Mouse (Mus musculus): ENCODE data around the gene Lgals3. TPM values are rescaled to one million over a fixed set of nuclear protein-coding genes. Genes with fewer than 3 reads are reported as not detected.

The Lgals3 gene
- total RNA-seq, 1 experiment, result 36.9 TPM

- Histone ChIP-seq H3K9ac (ENCODE audit: insufficient read depth, low read depth, low read length, poor library complexity, severe bottlenecking) (no peak overlapping the region), H3K36me3 (ENCODE audit: control insufficient read depth, insufficient read depth, low read length, poor library complexity, severe bottlenecking) (no peaks in the 10 kb centered on the region; the same call in 1 of the 2 replicates), H3K4me1 (ENCODE audit: control insufficient read depth in 2 of 2, insufficient read depth in 2 of 2, low read length in 2 of 2, poor library complexity in 1 of 2) (0 out of 4 replicates have a peak, but pooled peaks cover 0 to 2% of the 10 kb centered on the region in 2 experiments), H3K27ac (ENCODE audit: insufficient read depth, low read depth, low read length, poor library complexity, severe bottlenecking) (no peak overlapping the region), H3K9me3 (ENCODE audit: control insufficient read depth, insufficient read depth, low read depth, low read length) (no peaks in the 10 kb centered on the region), H3K4me3 (ENCODE audit: insufficient read depth in 1 of 2, low read depth in 1 of 2, low read length in 2 of 2, poor library complexity in 1 of 2, severe bottlenecking in 1 of 2) (no peak overlapping the region)
- no peak for DNase-seq (ENCODE audit: low read depth, low spot score)
- TF ChIP-seq CHD2 (IDR thresholded peaks at IDR 0.05; ENCODE audit: low read depth, low read length) (no peak), ZNF384 (IDR thresholded peaks at IDR 0.05; ENCODE audit: low read depth, low read length) (no peak), MAFK (IDR thresholded peaks at IDR 0.05; ENCODE audit: insufficient read depth, low read depth, low read length) (no peak), HCFC1 (IDR thresholded peaks at IDR 0.05; ENCODE audit: borderline replicate concordance, insufficient read depth, low read length) (no peak), ZC3H11A (IDR thresholded peaks at IDR 0.05; ENCODE audit: borderline replicate concordance, low read depth, low read length) (no peak)
- in situ Hi-C loops (cut with MboI; ENCODE audit: low sequenced_read_pairs in 2 of 2, unreplicated experiment in 2 of 2), result no loop called here
Measured at GRCm38 (mm10) chr14:47327347-47327746, 40.2 kb upstream of the Lgals3 start.

GRCm38 (mm10) chr14:47331920-47332319 lies 35.6 kb upstream of the Lgals3 start:
- in situ Hi-C loops (cut with MboI; ENCODE audit: low sequenced_read_pairs in 2 of 2, unreplicated experiment in 2 of 2), result loop anchor here in 1 of 2 experiments (10.0 kb wide), 1 partner anchor 63 kb away; no protein-coding TSS in a partner anchor
- TF ChIP-seq CHD2 (IDR thresholded peaks at IDR 0.05; ENCODE audit: low read depth, low read length) (no peak), ZNF384 (IDR thresholded peaks at IDR 0.05; ENCODE audit: low read depth, low read length) (no peak), MAFK (IDR thresholded peaks at IDR 0.05; ENCODE audit: insufficient read depth, low read depth, low read length) (no peak), HCFC1 (IDR thresholded peaks at IDR 0.05; ENCODE audit: borderline replicate concordance, insufficient read depth, low read length) (no peak), ZC3H11A (IDR thresholded peaks at IDR 0.05; ENCODE audit: borderline replicate concordance, low read depth, low read length) (no peak)
- Histone ChIP-seq H3K4me3 (ENCODE audit: insufficient read depth in 1 of 2, low read depth in 1 of 2, low read length in 2 of 2, poor library complexity in 1 of 2, severe bottlenecking in 1 of 2) (no peak overlapping the region), H3K9ac (ENCODE audit: insufficient read depth, low read depth, low read length, poor library complexity, severe bottlenecking) (no peak overlapping the region), H3K27ac (ENCODE audit: insufficient read depth, low read depth, low read length, poor library complexity, severe bottlenecking) (no peak overlapping the region), H3K9me3 (ENCODE audit: control insufficient read depth, insufficient read depth, low read depth, low read length) (no peaks in the 10 kb centered on the region), H3K36me3 (ENCODE audit: control insufficient read depth, insufficient read depth, low read length, poor library complexity, severe bottlenecking) (no peaks in the 10 kb centered on the region), H3K4me1 (ENCODE audit: control insufficient read depth in 2 of 2, insufficient read depth in 2 of 2, low read length in 2 of 2, poor library complexity in 1 of 2) (peaks cover 0 to 3% of the 10 kb centered on the region in 2 experiments; a peak in 1 of 4 replicates)
- DNase-seq (ENCODE audit: low read depth, low spot score), result no peak

- in situ Hi-C loops (cut with MboI; ENCODE audit: low sequenced_read_pairs in 2 of 2, unreplicated experiment in 2 of 2), result loop anchor here in 1 of 2 experiments (10.0 kb wide), 1 partner anchor 60 kb away; no protein-coding TSS in a partner anchor
- peak; percentile 50 for DNase-seq (ENCODE audit: low read depth, low spot score)
- TF ChIP-seq ZC3H11A (IDR thresholded peaks at IDR 0.05; ENCODE audit: borderline replicate concordance, low read depth, low read length), result peak; percentile 60; the same call in 1 of the 2 replicates
- TF ChIP-seq ZNF384 (IDR thresholded peaks at IDR 0.05; ENCODE audit: low read depth, low read length), result no peak
- no peaks in the 10 kb centered on the region for H3K36me3 ChIP-seq (ENCODE audit: control insufficient read depth, insufficient read depth, low read length, poor library complexity, severe bottlenecking)
- H3K27ac ChIP-seq (ENCODE audit: insufficient read depth, low read depth, low read length, poor library complexity, severe bottlenecking), result no peak overlapping the region
- H3K9me3 ChIP-seq (ENCODE audit: control insufficient read depth, insufficient read depth, low read depth, low read length), result no peaks in the 10 kb centered on the region
- peaks cover 0 to 3% of the 10 kb centered on the region in 2 experiments; a peak in 1 of 4 replicates for H3K4me1 ChIP-seq (ENCODE audit: control insufficient read depth in 2 of 2, insufficient read depth in 2 of 2, low read length in 2 of 2, poor library complexity in 1 of 2)
- H3K9ac ChIP-seq (ENCODE audit: insufficient read depth, low read depth, low read length, poor library complexity, severe bottlenecking), result no peak overlapping the region
- no peak overlapping the region for H3K4me3 ChIP-seq (ENCODE audit: insufficient read depth in 1 of 2, low read depth in 1 of 2, low read length in 2 of 2, poor library complexity in 1 of 2, severe bottlenecking in 1 of 2)
Measured at GRCm38 (mm10) chr14:47334819-47335218, 32.7 kb upstream of the Lgals3 start.

GRCm38 (mm10) chr14:47335300-47335699 lies 32.3 kb upstream of the Lgals3 start:
- H3K36me3 ChIP-seq (ENCODE audit: control insufficient read depth, insufficient read depth, low read length, poor library complexity, severe bottlenecking), result no peaks in the 10 kb centered on the region
- in situ Hi-C loops (cut with MboI; ENCODE audit: low sequenced_read_pairs in 2 of 2, unreplicated experiment in 2 of 2), result loop anchor here in 1 of 2 experiments (10.0 kb wide), 1 partner anchor 60 kb away; no protein-coding TSS in a partner anchor
- no peak overlapping the region for H3K27ac ChIP-seq (ENCODE audit: insufficient read depth, low read depth, low read length, poor library complexity, severe bottlenecking)
- TF ChIP-seq ZNF384 (IDR thresholded peaks at IDR 0.05; ENCODE audit: low read depth, low read length) (no peak), MAFK (IDR thresholded peaks at IDR 0.05; ENCODE audit: insufficient read depth, low read depth, low read length) (no peak), CHD2 (IDR thresholded peaks at IDR 0.05; ENCODE audit: low read depth, low read length) (no peak), ZC3H11A (IDR thresholded peaks at IDR 0.05; ENCODE audit: borderline replicate concordance, low read depth, low read length) (no peak), HCFC1 (IDR thresholded peaks at IDR 0.05; ENCODE audit: borderline replicate concordance, insufficient read depth, low read length) (no peak)
- peaks cover 0 to 3% of the 10 kb centered on the region in 2 experiments; a peak in 1 of 4 replicates for H3K4me1 ChIP-seq (ENCODE audit: control insufficient read depth in 2 of 2, insufficient read depth in 2 of 2, low read length in 2 of 2, poor library complexity in 1 of 2)
- H3K9ac ChIP-seq (ENCODE audit: insufficient read depth, low read depth, low read length, poor library complexity, severe bottlenecking), result no peak overlapping the region
- H3K9me3 ChIP-seq (ENCODE audit: control insufficient read depth, insufficient read depth, low read depth, low read length), result no peaks in the 10 kb centered on the region
- H3K4me3 ChIP-seq (ENCODE audit: insufficient read depth in 1 of 2, low read depth in 1 of 2, low read length in 2 of 2, poor library complexity in 1 of 2, severe bottlenecking in 1 of 2), result no peak overlapping the region
- DNase-seq (ENCODE audit: low read depth, low spot score), result no peak

Data from ES-E14 (cell line).